Mouse (Mus musculus): ENCODE measurements around the gene Stk32b. TPM values are rescaled to one million over a fixed set of nuclear protein-coding genes. Genes with fewer than 3 reads are reported as not detected.

Gene Stk32b
- total RNA-seq, 2 experiments from 2014 or later = 0.08 TPM; not detected in 1

DNA sequence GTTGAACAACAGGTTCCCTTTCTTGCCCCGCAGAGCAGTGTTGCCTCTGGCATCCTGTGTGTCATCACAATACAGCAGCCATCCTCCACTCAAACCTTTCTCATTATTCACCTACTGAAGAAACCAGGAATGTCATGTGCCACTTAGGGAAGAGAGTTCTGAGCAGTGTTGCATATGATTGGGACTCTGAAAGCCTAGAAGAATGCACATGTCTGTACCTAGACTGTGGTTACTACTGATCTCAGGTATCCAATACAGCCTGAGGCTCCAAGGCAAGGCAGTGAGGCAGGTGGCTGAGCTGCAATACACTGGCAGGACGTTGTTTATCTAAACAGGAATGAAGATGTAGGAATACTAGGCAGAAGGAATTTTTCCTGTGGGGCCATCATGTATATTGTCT, 204.5 kb downstream of the Stk32b start:
- DNase-seq = no peak

- no peak for DNase-seq
These were observed 210.0 kb downstream of the Stk32b start for GRCm38 (mm10) chr5:37506880-37507519.

DNA sequence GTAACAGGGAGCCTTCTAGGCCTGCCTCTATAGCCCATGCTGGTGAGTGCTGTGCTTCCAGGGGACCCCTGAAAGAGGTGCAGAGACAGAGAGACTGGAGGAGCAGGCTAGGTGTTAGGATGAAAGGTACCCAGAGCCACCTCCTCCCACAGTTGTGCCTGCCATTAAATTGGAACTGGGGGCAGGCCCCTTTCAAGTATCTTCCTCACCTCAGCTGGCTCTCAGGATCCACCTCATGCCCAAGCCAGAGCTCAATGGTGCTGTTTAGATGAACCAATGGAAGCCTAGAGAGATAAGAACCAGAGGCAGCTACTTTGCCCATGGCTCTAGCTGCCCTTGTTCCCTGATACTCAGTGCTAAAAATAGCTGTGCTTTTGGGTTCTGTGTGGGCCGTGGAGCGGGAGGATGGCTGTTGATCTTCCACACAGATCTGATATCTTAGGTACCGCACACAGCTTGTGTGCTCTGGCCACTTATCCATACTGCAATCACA, 221.9 kb downstream of the Stk32b start:
- no peak for DNase-seq

DNA sequence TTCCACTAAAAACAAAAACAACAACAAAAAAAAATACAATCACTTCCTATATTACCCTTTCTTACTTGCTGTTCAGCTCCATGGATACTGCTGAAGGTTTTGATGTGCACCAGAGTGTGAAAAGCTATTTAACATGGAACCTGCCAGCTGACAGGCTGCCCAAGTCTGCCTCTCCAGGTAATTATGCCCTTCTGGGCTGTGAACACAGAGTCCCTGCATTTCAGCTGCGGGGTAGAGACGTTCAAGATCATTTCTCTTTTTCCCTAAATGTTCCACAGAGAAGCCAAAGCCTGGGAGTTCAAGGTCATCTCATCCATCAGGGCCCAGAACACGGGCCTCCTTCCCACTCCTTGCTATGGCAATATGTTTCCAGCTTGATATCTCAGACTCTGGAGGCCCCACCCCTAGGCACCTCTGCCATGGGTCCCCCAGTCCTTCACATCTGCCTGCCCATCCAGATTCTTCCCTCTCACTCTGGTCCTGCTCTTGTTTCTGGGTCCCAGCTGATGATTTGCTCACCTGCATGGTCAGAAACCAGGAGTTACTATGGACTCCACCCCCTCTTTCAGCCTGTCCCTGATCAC, 244.9 kb downstream of the Stk32b start:
- no peak for DNase-seq

DNA sequence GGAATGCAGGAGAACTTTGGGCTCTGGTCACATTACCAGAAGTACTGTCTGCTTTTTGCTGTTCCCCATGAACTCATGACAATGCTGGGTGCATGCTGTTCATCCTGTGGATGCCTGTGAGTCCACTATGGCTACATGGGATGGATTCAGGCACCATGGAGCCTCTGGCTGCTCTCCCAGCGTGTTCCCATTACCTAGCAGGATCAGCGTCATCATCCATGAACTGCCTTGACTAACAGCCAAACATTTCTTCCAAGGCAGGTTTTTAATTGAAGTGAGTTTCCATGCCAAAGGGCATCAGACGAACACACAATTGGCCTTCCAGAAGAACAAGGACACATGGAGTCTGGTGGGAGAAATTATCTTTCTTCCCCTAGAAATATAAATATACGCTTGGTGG, 245.4 kb downstream of the Stk32b start:
- DNase-seq = no peak

DNA sequence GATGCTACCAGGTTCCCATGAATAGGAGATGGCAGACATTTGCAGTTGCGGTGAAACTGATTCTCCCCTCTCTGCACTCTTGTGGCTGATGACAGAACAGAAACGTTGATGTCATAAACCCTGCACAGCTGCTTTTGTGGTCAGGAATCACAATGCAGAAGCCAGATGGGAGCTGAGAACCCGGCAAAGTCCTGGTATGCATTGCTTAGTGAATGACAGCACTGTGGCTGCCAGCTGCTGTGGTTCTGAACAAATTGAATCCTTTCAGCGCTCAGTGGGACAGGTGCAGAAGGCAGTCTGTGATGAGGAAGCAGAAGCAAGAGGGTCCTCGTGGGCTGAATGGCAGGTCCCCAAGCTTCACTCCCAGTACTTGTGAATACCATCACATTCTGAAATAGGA, 247.9 kb downstream of the Stk32b start:
- no peak for DNase-seq

GRCm38 (mm10) chr5:37467646-37468045, 249.3 kb downstream of the Stk32b start:
- no peak for DNase-seq

- DNase-seq = no peak
These were observed 251.5 kb downstream of the Stk32b start for GRCm38 (mm10) chr5:37465461-37465860.

DNA sequence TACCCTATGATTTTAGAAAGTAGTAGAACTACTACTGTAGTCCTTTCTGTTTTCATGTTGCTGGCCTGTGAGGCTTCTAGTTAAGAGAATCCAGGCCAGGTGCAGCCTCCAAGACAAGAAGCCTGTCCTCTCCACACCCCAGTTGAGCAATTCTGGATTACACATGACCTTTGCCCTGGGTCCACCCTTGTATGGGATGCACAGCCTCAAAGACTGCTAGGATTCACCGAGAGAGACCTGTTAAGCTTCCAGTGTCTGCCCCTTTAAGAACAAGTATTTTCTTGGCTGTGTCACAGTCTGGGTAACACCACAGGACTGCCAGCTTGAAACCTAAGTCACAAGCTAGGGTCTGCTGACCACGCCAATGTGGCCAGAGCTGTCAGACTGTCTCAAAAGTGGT, 258.7 kb downstream of the Stk32b start:
- no peak for DNase-seq

DNA sequence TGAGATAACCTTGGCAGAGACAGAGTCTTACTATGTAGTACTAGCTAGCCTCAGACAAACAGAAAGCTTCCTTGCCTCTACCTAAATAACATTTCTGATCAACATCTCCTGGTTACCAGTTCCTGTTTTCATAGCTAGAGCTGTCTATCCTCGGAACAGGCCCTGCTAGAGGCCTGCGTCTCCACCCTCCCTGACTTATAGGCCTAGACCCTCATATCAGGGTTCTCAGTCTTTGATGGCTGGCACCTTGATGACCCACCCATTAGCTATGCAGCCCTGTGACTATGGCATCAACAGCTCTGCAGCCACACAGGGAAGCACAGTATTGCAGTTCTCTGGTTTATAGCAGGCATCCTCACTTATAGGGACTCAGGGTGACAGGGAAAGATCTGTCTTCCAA, 259.1 kb downstream of the Stk32b start:
- no peak for DNase-seq

GRCm38 (mm10) chr5:37457191-37457590, 259.8 kb downstream of the Stk32b start:
- no peak for DNase-seq

GRCm38 (mm10) chr5:37456590-37456989, 260.4 kb downstream of the Stk32b start:
- no peak for DNase-seq

DNA sequence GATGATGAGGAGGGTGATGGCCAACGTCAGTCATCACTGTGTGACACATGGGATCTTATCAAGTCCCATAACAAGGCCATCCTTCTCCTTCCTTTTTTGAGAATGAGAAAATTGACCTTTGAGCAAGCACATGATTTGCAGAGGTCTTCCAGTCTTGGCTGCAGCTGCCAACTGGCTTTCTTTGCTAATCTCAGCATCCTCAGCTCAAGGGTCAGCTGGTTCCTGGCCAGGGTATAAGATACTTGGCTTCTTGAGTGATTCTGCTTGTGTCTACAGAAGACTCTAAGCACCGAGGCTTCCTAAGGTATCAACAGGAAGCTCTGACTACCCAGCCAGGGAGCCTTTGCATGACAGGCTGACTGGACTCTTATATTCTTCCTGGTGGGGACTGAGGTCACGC, 269.4 kb downstream of the Stk32b start:
- no peak for DNase-seq

DNA sequence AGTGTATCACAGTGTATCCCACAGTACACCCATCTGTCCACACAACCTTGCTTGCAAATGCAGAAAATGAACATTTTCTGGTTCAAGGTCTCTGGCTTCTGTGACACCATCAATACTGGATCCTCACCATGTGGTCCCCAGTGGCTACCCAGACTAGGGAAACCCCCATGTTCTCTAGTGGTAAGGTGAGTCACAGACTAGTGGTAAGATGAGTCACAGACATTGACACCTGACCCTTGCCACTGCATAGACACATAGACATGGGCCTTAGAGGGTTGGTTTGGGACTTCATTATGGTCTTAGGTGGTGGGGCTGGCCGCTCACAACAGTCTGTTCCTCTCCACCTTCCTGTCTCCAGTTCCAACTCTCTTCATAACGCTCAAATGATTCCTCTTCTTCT, 274.2 kb downstream of the Stk32b start:
- DNase-seq = no peak

DNA sequence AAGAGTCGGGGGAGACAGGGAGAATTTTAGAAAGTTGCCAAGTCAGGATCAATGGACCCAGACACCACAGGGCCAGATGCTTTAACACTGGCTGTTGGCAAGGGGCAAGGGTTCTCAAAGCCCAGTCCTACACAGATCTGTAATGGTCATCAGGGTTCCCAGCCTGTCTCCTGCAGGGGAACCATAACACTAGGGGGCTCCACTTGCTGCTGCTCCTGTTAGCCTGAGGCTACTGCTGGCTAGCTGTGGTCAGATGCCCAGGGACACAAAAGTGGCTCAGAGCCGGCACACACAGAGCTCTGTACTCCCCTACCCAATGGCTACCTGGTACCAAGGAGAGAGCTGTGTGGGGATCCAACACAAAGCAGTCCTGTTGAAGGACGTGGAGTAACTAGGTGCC, 281.6 kb downstream of the Stk32b start:
- DNase-seq = no peak

DNA sequence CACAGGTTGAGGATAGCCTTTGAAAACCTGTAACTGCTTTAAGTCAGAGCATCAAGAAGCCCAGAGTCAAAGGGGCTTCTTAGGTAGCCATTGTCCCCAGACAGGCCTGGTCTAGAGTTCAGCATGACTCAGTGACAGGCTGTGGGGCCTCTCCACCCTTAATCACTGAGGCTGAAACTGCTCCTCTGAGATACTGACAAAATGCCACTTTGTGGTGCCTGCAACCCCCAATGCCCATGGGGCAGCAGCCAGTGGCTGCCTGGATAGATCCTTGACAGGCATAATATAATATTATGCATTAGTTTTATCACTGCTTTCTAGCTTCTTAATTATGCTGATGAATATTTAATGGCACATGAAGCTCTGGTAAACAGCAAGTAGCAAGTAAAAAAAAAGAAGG, 289.8 kb downstream of the Stk32b start:
- DNase-seq = no peak

DNA sequence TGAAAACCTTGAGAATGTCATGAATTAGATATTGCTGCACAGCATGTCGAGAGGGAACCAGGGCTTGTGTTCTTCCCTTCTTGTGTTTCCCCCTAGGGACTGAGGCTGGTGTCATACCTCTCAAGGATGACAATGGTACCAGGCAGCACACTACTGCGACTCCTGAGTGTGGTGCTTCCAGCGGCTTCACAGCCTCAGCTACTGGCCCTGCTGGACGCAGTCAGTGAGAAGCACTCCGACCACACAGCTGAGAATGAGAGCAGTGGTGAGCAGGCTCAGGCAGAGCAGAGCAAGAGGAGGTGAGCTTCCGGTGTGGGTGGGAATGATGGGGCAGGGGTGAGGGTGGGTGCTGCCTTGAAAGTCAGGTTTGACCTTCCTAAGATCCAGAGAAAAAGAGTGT, 297.9 kb downstream of the Stk32b start:
- DNase-seq = no peak

Other genes starting within 250 kb of the Stk32b start
- 10 to 100 TPM in 1 of 2 experiments, 1 to 10 TPM in 1; 2.9 to 17.6 TPM for gene Cytl1, start 18.3 kb upstream of the Stk32b start, total RNA-seq (2021)
- gene Msx1, start 107.4 kb upstream of the Stk32b start, total RNA-seq (2021) = 1 to 10 TPM; 2.7 TPM